Mouse (Mus musculus): ENCODE results near the gene Rexo5. TPM values are rescaled to one million over a fixed set of nuclear protein-coding genes. Genes with fewer than 3 reads are reported as not detected.

The Rexo5 gene
- polyA plus RNA-seq, 2 experiments, result 21.2 to 44.4 TPM

GRCm38 (mm10) chr7:119783453-119783852 is 10.4 kb upstream of the Rexo5 start:
- Histone ChIP-seq H3K4me3 (replicated peaks; ENCODE audit: low read length) (no peak overlapping the region), H3K4me1 (ENCODE audit: control insufficient read depth, insufficient read depth, low read length) (no peaks in the 10 kb centered on the region), H3K27ac (replicated peaks; ENCODE audit: low read depth, low read length) (no peak overlapping the region), H3K4me2 (replicated peaks; ENCODE audit: low read depth, low read length, severe bottlenecking) (no peak overlapping the region), H3K9me3 (ENCODE audit: control insufficient read depth, low read length) (no peaks in the 10 kb centered on the region), H3K9ac (ENCODE audit: low read depth, low read length, severe bottlenecking) (no peak overlapping the region), H3K36me3 (ENCODE audit: control insufficient read depth, insufficient read depth, low read length) (peaks cover 50% of the 10 kb centered on the region), H3K27me3 (ENCODE audit: control insufficient read depth, insufficient read depth, low read length) (no peaks in the 10 kb centered on the region)
- ATAC-seq (ENCODE audit: low FRiP score, low read depth) (no peak), DNase-seq (ENCODE audit: low spot score) (no peak)
- no peak for TF ChIP-seq POLR2A (IDR thresholded peaks at IDR 0.05; ENCODE audit: borderline replicate concordance, extremely low read depth, insufficient read depth, insufficient read length)
- WGBS, result 93% methylated on average over 2 of the region's 2 CpGs

GRCm38 (mm10) chr7:119784908-119785307 is 8.9 kb upstream of the Rexo5 start:
- WGBS, result 96% methylated on average over 5 of the region's 5 CpGs
- H3K9me3 ChIP-seq (ENCODE audit: control insufficient read depth, low read length), result no peaks in the 10 kb centered on the region
- peaks cover 64% of the 10 kb centered on the region for H3K36me3 ChIP-seq (ENCODE audit: control insufficient read depth, insufficient read depth, low read length)
- no peak overlapping the region for H3K4me3 ChIP-seq (replicated peaks; ENCODE audit: low read length)
- H3K9ac ChIP-seq (ENCODE audit: low read depth, low read length, severe bottlenecking), result no peak overlapping the region
- TF ChIP-seq POLR2A (IDR thresholded peaks at IDR 0.05; ENCODE audit: borderline replicate concordance, extremely low read depth, insufficient read depth, insufficient read length), result no peak
- no peaks in the 10 kb centered on the region for H3K4me1 ChIP-seq (ENCODE audit: control insufficient read depth, insufficient read depth, low read length)
- H3K4me2 ChIP-seq (replicated peaks; ENCODE audit: low read depth, low read length, severe bottlenecking), result no peak overlapping the region
- no peaks in the 10 kb centered on the region for H3K27me3 ChIP-seq (ENCODE audit: control insufficient read depth, insufficient read depth, low read length)
- DNase-seq (ENCODE audit: low spot score), result no peak
- no peak overlapping the region for H3K27ac ChIP-seq (replicated peaks; ENCODE audit: low read depth, low read length)
- no peak for ATAC-seq (ENCODE audit: low FRiP score, low read depth)

- H3K9me3 ChIP-seq (ENCODE audit: control insufficient read depth, low read length), result no peaks in the 10 kb centered on the region
- no peak overlapping the region for H3K9ac ChIP-seq (ENCODE audit: low read depth, low read length, severe bottlenecking)
- no peaks in the 10 kb centered on the region for H3K27me3 ChIP-seq (ENCODE audit: control insufficient read depth, insufficient read depth, low read length)
- no peak for TF ChIP-seq POLR2A (IDR thresholded peaks at IDR 0.05; ENCODE audit: borderline replicate concordance, extremely low read depth, insufficient read depth, insufficient read length)
- H3K4me1 ChIP-seq (ENCODE audit: control insufficient read depth, insufficient read depth, low read length), result no peaks in the 10 kb centered on the region; the same call in 1 of the 2 replicates
- H3K27ac ChIP-seq (replicated peaks; ENCODE audit: low read depth, low read length), result no peak overlapping the region
- no peak for DNase-seq (ENCODE audit: low spot score)
- H3K4me3 ChIP-seq (replicated peaks; ENCODE audit: low read length), result no peak overlapping the region
- no peak for ATAC-seq (ENCODE audit: low FRiP score, low read depth)
- H3K4me2 ChIP-seq (replicated peaks; ENCODE audit: low read depth, low read length, severe bottlenecking), result no peak overlapping the region
- 92% methylated on average over 3 of the region's 3 CpGs for WGBS
- peaks cover 51% of the 10 kb centered on the region for H3K36me3 ChIP-seq (ENCODE audit: control insufficient read depth, insufficient read depth, low read length)
These were observed 4.8 kb upstream of the Rexo5 start for GRCm38 (mm10) chr7:119789024-119789423.

- no peak for TF ChIP-seq POLR2A (IDR thresholded peaks at IDR 0.05; ENCODE audit: borderline replicate concordance, extremely low read depth, insufficient read depth, insufficient read length)
- peak overlapping the region; percentile 87 for H3K4me2 ChIP-seq (replicated peaks; ENCODE audit: low read depth, low read length, severe bottlenecking)
- H3K27me3 ChIP-seq (ENCODE audit: control insufficient read depth, insufficient read depth, low read length), result no peaks in the 10 kb centered on the region
- under 1% methylated on average over 20 of the region's 21 CpGs for WGBS
- H3K27ac ChIP-seq (replicated peaks; ENCODE audit: low read depth, low read length), result peak overlapping the region; percentile 76
- ATAC-seq (ENCODE audit: low FRiP score, low read depth), result peak; percentile 80
- no peaks in the 10 kb centered on the region for H3K9me3 ChIP-seq (ENCODE audit: control insufficient read depth, low read length)
- peaks cover 6% of the 10 kb centered on the region for H3K4me1 ChIP-seq (ENCODE audit: control insufficient read depth, insufficient read depth, low read length)
- peaks cover 9% of the 10 kb centered on the region for H3K36me3 ChIP-seq (ENCODE audit: control insufficient read depth, insufficient read depth, low read length)
- no peak for DNase-seq (ENCODE audit: low spot score)
- H3K4me3 ChIP-seq (replicated peaks; ENCODE audit: low read length), result peak overlapping the region; percentile 65
- peak overlapping the region; percentile 72 for H3K9ac ChIP-seq (ENCODE audit: low read depth, low read length, severe bottlenecking)
These were observed 439 bp downstream of the Rexo5 start for GRCm38 (mm10) chr7:119794251-119794638.

- Histone ChIP-seq H3K27ac (replicated peaks; ENCODE audit: low read depth, low read length) (no peak overlapping the region), H3K9ac (ENCODE audit: low read depth, low read length, severe bottlenecking) (0 out of 2 replicates have a peak overlapping the region, but pooled peaks have one; percentile 16), H3K27me3 (ENCODE audit: control insufficient read depth, insufficient read depth, low read length) (no peaks in the 10 kb centered on the region), H3K9me3 (ENCODE audit: control insufficient read depth, low read length) (no peaks in the 10 kb centered on the region), H3K4me3 (replicated peaks; ENCODE audit: low read length) (peak overlapping the region; percentile 65; the same call in 1 of the 2 replicates), H3K4me1 (ENCODE audit: control insufficient read depth, insufficient read depth, low read length) (peaks cover 6% of the 10 kb centered on the region), H3K4me2 (replicated peaks; ENCODE audit: low read depth, low read length, severe bottlenecking) (peak overlapping the region; percentile 41), H3K36me3 (ENCODE audit: control insufficient read depth, insufficient read depth, low read length) (0 out of 2 replicates have a peak, but pooled peaks cover 2% of the 10 kb centered on the region)
- no peak for ATAC-seq (ENCODE audit: low FRiP score, low read depth)
- no peak for DNase-seq (ENCODE audit: low spot score)
- TF ChIP-seq POLR2A (IDR thresholded peaks at IDR 0.05; ENCODE audit: borderline replicate concordance, extremely low read depth, insufficient read depth, insufficient read length), result no peak
These were observed 1.5 kb downstream of the Rexo5 start for GRCm38 (mm10) chr7:119795311-119795710.

GRCm38 (mm10) chr7:119800488-119800887 is 6.7 kb downstream of the Rexo5 start:
- H3K4me3 ChIP-seq (replicated peaks; ENCODE audit: low read length), result no peak overlapping the region
- H3K9ac ChIP-seq (ENCODE audit: low read depth, low read length, severe bottlenecking), result no peak overlapping the region
- WGBS, result 86% methylated on average over 3 of the region's 3 CpGs
- no peaks in the 10 kb centered on the region for H3K27me3 ChIP-seq (ENCODE audit: control insufficient read depth, insufficient read depth, low read length)
- DNase-seq (ENCODE audit: low spot score) (no peak), ATAC-seq (ENCODE audit: low FRiP score, low read depth) (no peak)
- no peak overlapping the region for H3K4me2 ChIP-seq (replicated peaks; ENCODE audit: low read depth, low read length, severe bottlenecking)
- H3K9me3 ChIP-seq (ENCODE audit: control insufficient read depth, low read length), result no peaks in the 10 kb centered on the region
- H3K36me3 ChIP-seq (ENCODE audit: control insufficient read depth, insufficient read depth, low read length), result peaks cover 6% of the 10 kb centered on the region
- no peaks in the 10 kb centered on the region for H3K4me1 ChIP-seq (ENCODE audit: control insufficient read depth, insufficient read depth, low read length)
- no peak overlapping the region for H3K27ac ChIP-seq (replicated peaks; ENCODE audit: low read depth, low read length)
- no peak for TF ChIP-seq POLR2A (IDR thresholded peaks at IDR 0.05; ENCODE audit: borderline replicate concordance, extremely low read depth, insufficient read depth, insufficient read length)
